Mouse (Mus musculus) hindbrain, embryonic 16.5 days (tissue): ENCODE data around the gene Larp1b. TPM values are rescaled to one million over a fixed set of nuclear protein-coding genes. Genes with fewer than 3 reads are reported as not detected.
"Not testable (repeated sequence)": the region's sequence is repeated elsewhere in the genome, so short reads cannot be mapped to it uniquely, and the experiment has no call there.

Experiments used
- ATAC-seq: fragments of 200-750 bp; cut with Nextera tagmentation; 2 replicates; pipeline ENCODE4 v1.8.0; 2017; ENCODE audit warnings: moderate TSS enrichment, moderate library complexity
- H3K27ac ChIP-seq: fragments of 300-500 bp; sonication (generic); 2 replicates; pipeline ENCODE4 v1.5.1; 2014; ENCODE audit warnings: low read depth, mild to moderate bottlenecking, control low read depth, low read length, moderate library complexity
- H3K27me3 ChIP-seq: fragments of 300-500 bp; sonication (generic); replicated peaks from 2 replicates; pipeline ENCODE4 v1.6.1; 2014; ENCODE audit warnings: low read length; ENCODE audit not compliant: control insufficient read depth, insufficient read depth
- H3K36me3 ChIP-seq: fragments of 300-500 bp; sonication (generic); 2 replicates; pipeline ENCODE4 v1.6.1; 2014; ENCODE audit warnings: mild to moderate bottlenecking, low read length, moderate library complexity, mixed read lengths; ENCODE audit not compliant: control insufficient read depth, insufficient read depth
- H3K4me1 ChIP-seq: fragments of 300-500 bp; sonication (generic); 2 replicates; pipeline ENCODE4 v1.6.1; 2014; ENCODE audit warnings: low read depth, low read length; ENCODE audit not compliant: control insufficient read depth, insufficient read depth
- H3K4me2 ChIP-seq: fragments of 300-500 bp; sonication (generic); 2 replicates; pipeline ENCODE4 v1.6.1; 2014; ENCODE audit warnings: mild to moderate bottlenecking, low read length, control low read depth, moderate library complexity
- H3K4me3 ChIP-seq: fragments of 300-500 bp; sonication (generic); 2 replicates; pipeline ENCODE4 v1.5.1; 2014; ENCODE audit warnings: mild to moderate bottlenecking, low read length, control low read depth, moderate library complexity
- H3K9ac ChIP-seq: fragments of 300-500 bp; sonication (generic); 2 replicates; pipeline ENCODE4 v1.6.1; 2014; ENCODE audit warnings: low read depth, mild to moderate bottlenecking, control low read depth, low read length, moderate library complexity
- H3K9me3 ChIP-seq: fragments of 300-500 bp; sonication (generic); 2 replicates; pipeline ENCODE4 v1.6.1; 2014; ENCODE audit warnings: mild to moderate bottlenecking, low read length, moderate library complexity; ENCODE audit not compliant: control insufficient read depth
- WGBS: fragments of 180-500 bp; shearing (Covaris S2); extraction: QIAGEN DNeasy Blood & Tissue Kit; methylation state at CpG from one replicate; pipeline ENCODE4 v1.1.7; 2014; 5-methylcytosine and 5-hydroxymethylcytosine counted together
- polyA plus RNA-seq: library from polyadenylated mRNA; unstranded; fragments of >200 nt; fragmentation: Nextera tagmentation; extraction: Ambion mirVana; gene quantifications from 2 replicates; pipeline ENCODE4 v1.2.1, GENCODE M21; 2015

The Larp1b gene
- 4.6 and 5.6 TPM in 2 replicates for polyA plus RNA-seq

- ATAC-seq = peak; percentile 95
- peak within 1 kb of the TSS; percentile 99 for H3K4me2 ChIP-seq
- H3K9ac ChIP-seq = peak within 1 kb of the TSS; percentile 84
- H3K4me1 ChIP-seq = peaks cover 11% of the 10 kb centered on the region
- H3K9me3 ChIP-seq = no peaks in the 10 kb centered on the region
- peak within 1 kb of the TSS; percentile 82 for H3K27ac ChIP-seq
- peak within 1 kb of the TSS; percentile 86 for H3K4me3 ChIP-seq
- H3K27me3 ChIP-seq = no peaks in the 10 kb centered on the region
- no peaks in the 10 kb centered on the region for H3K36me3 ChIP-seq
- under 1% methylated on average over 62 of the region's 66 CpGs for WGBS
Observed at GRCm38 (mm10) chr3:40949170-40949902, at the start of gene Larp1b. Gene Larp1b, plus strand, starts transcription at chr3:40949828.

GRCm38 (mm10) chr3:40902443-40902842 lies 47.2 kb upstream of the Larp1b start, which contains the start of gene 1700034I23Rik:
Gene 1700034I23Rik, minus strand, starts transcription at chr3:40902543.
- H3K27me3 ChIP-seq, H3K9ac ChIP-seq, H3K4me1 ChIP-seq, H3K36me3 ChIP-seq, ATAC-seq, H3K4me3 ChIP-seq, H3K9me3 ChIP-seq, H3K4me2 ChIP-seq, H3K27ac ChIP-seq: not testable (repeated sequence)
- 95% methylated on average over 4 of the region's 10 CpGs for WGBS

- no peak overlapping the region for H3K4me2 ChIP-seq
- no peaks in the 10 kb centered on the region for H3K4me1 ChIP-seq
- H3K27me3 ChIP-seq = no peaks in the 10 kb centered on the region
- no peak overlapping the region for H3K9ac ChIP-seq
- H3K4me3 ChIP-seq = no peak overlapping the region
- H3K27ac ChIP-seq = no peak overlapping the region
- peaks cover 12% of the 10 kb centered on the region for H3K36me3 ChIP-seq
- 96% methylated on average over 5 of the region's 5 CpGs for WGBS
- ATAC-seq = no peak
- H3K9me3 ChIP-seq = no peaks in the 10 kb centered on the region
Observed at GRCm38 (mm10) chr3:40938189-40938588, 11.4 kb upstream of the Larp1b start.

- ATAC-seq = no peak
- Histone ChIP-seq H3K36me3 (peaks cover 9% of the 10 kb centered on the region), H3K4me3 (no peak overlapping the region), H3K27ac (no peak overlapping the region), H3K9ac (no peak overlapping the region), H3K4me2 (no peak overlapping the region), H3K9me3 (no peaks in the 10 kb centered on the region), H3K4me1 (no peaks in the 10 kb centered on the region), H3K27me3 (no peaks in the 10 kb centered on the region)
- 98% methylated on average over 4 of the region's 4 CpGs for WGBS
Observed at GRCm38 (mm10) chr3:40938592-40938991, 11.0 kb upstream of the Larp1b start.

- Histone ChIP-seq H3K4me2 (no peak overlapping the region), H3K9ac (no peak overlapping the region), H3K9me3 (no peaks in the 10 kb centered on the region), H3K27me3 (no peaks in the 10 kb centered on the region), H3K4me3 (no peak overlapping the region), H3K36me3 (peaks cover 4% of the 10 kb centered on the region), H3K4me1 (no peaks in the 10 kb centered on the region), H3K27ac (no peak overlapping the region)
- no peak for ATAC-seq
Observed at GRCm38 (mm10) chr3:40939019-40939418, 10.6 kb upstream of the Larp1b start.

GRCm38 (mm10) chr3:40949903-40950600 lies 424 bp downstream of the Larp1b start:
- Histone ChIP-seq H3K9me3 (no peaks in the 10 kb centered on the region), H3K36me3 (no peaks in the 10 kb centered on the region), H3K4me2 (peak overlapping the region; percentile 99), H3K9ac (peak overlapping the region; percentile 84), H3K4me1 (peaks cover 11% of the 10 kb centered on the region), H3K4me3 (peak overlapping the region; percentile 86), H3K27ac (peak overlapping the region; percentile 82), H3K27me3 (no peaks in the 10 kb centered on the region)
- ATAC-seq = peak; percentile 6; the same call in 1 of the 2 replicates
- WGBS = 0% methylated on average over 67 of the region's 118 CpGs

GRCm38 (mm10) chr3:40950601-40951201 lies 1.1 kb downstream of the Larp1b start:
- under 1% methylated on average over 40 of the region's 43 CpGs for WGBS
- H3K27me3 ChIP-seq = no peaks in the 10 kb centered on the region

GRCm38 (mm10) chr3:40951365-40951764 lies 1.7 kb downstream of the Larp1b start:
- 10% methylated on average over 7 of the region's 7 CpGs for WGBS
- Histone ChIP-seq H3K4me2 (peak overlapping the region; percentile 99), H3K4me1 (peaks cover 11% of the 10 kb centered on the region), H3K36me3 (no peaks in the 10 kb centered on the region), H3K9ac (no peak overlapping the region), H3K9me3 (no peaks in the 10 kb centered on the region), H3K4me3 (peak overlapping the region; percentile 86), H3K27me3 (no peaks in the 10 kb centered on the region), H3K27ac (no peak overlapping the region)
- ATAC-seq = no peak

More at GRCm38 (mm10) chr3:40950601-40951201, 1.1 kb downstream of the Larp1b start:
- H3K4me3 ChIP-seq = peak overlapping the region; percentile 86
- 0 out of 2 replicates have a peak overlapping the region, but pooled peaks have one; percentile 82 for H3K27ac ChIP-seq
- ATAC-seq = no peak
- peak overlapping the region; percentile 84 for H3K9ac ChIP-seq
- no peaks in the 10 kb centered on the region for H3K36me3 ChIP-seq
- peaks cover 11% of the 10 kb centered on the region for H3K4me1 ChIP-seq
- H3K4me2 ChIP-seq = peak overlapping the region; percentile 99
- H3K9me3 ChIP-seq = no peaks in the 10 kb centered on the region

- H3K4me1 ChIP-seq = peaks cover 11% of the 10 kb centered on the region
- no peak overlapping the region for H3K4me3 ChIP-seq
- no peak overlapping the region for H3K4me2 ChIP-seq
- H3K27me3 ChIP-seq = no peaks in the 10 kb centered on the region
- no peaks in the 10 kb centered on the region for H3K9me3 ChIP-seq
- H3K27ac ChIP-seq = no peak overlapping the region
- H3K36me3 ChIP-seq = no peaks in the 10 kb centered on the region
- no peak overlapping the region for H3K9ac ChIP-seq
- ATAC-seq = no peak
Observed at GRCm38 (mm10) chr3:40952606-40953005, 3.0 kb downstream of the Larp1b start.
